Mouse (Mus musculus) heart, postnatal 0 days (tissue): Measurements from ENCODE around the gene Ube2i.

Experiments used
- CTCF ChIP-seq: IDR thresholded peaks from 2 replicates; pipeline ENCODE4 v1.5.1; 2016; ENCODE audit warnings: antibody characterized with exemption, control low read depth, low read depth
- EP300 ChIP-seq: IDR thresholded peaks from 2 replicates; pipeline ENCODE4 v1.6.1; 2016; ENCODE audit warnings: antibody characterized with exemption, low read depth

- peak; percentile 47 for TF ChIP-seq CTCF
- TF ChIP-seq EP300: no peak
Measured at GRCm38 (mm10) chr17:25264453-25264852, 10.0 kb downstream of the Ube2i start.
